Mouse (Mus musculus) midbrain, embryonic 16.5 days (tissue): Measurements from ENCODE around the gene Hacd2. TPM values are rescaled to one million over a fixed set of nuclear protein-coding genes. Genes with fewer than 3 reads are reported as not detected.

Experiments used
- ATAC-seq: fragments of 200-750 bp; cut with Nextera tagmentation; 2 replicates; pipeline ENCODE4 v1.8.0; 2017; ENCODE audit warnings: moderate TSS enrichment
- H3K27ac ChIP-seq: fragments of 300-500 bp; sonication (generic); 2 replicates; pipeline ENCODE4 v1.5.1; 2014; ENCODE audit warnings: mild to moderate bottlenecking, low read length, mixed read lengths
- H3K27me3 ChIP-seq: fragments of 300-500 bp; sonication (generic); 2 replicates; pipeline ENCODE4 v1.6.1; 2014; ENCODE audit warnings: low read depth, low read length, mixed read lengths; ENCODE audit not compliant: control insufficient read depth, insufficient read depth
- H3K36me3 ChIP-seq: fragments of 300-500 bp; sonication (generic); 2 replicates; pipeline ENCODE4 v1.6.1; 2014; ENCODE audit warnings: mild to moderate bottlenecking, low read length, moderate library complexity, mixed read lengths; ENCODE audit not compliant: control insufficient read depth, insufficient read depth
- H3K4me1 ChIP-seq: fragments of 300-500 bp; sonication (generic); 2 replicates; pipeline ENCODE4 v1.6.1; 2014; ENCODE audit warnings: mild to moderate bottlenecking, low read length, mixed read lengths; ENCODE audit not compliant: control insufficient read depth, insufficient read depth
- H3K4me2 ChIP-seq: fragments of 300-500 bp; sonication (generic); 2 replicates; pipeline ENCODE4 v1.6.1; 2014; ENCODE audit warnings: mild to moderate bottlenecking, low read length, mixed read lengths
- H3K4me3 ChIP-seq: fragments of 300-500 bp; sonication (generic); 2 replicates; pipeline ENCODE4 v1.5.1; 2014; ENCODE audit warnings: low read depth, mild to moderate bottlenecking, low read length, moderate library complexity, mixed read lengths
- H3K9ac ChIP-seq: fragments of 300-500 bp; sonication (generic); 2 replicates; pipeline ENCODE4 v1.6.1; 2014; ENCODE audit warnings: low read depth, low read length, mixed read lengths
- H3K9me3 ChIP-seq: fragments of 300-500 bp; sonication (generic); replicated peaks from 2 replicates; pipeline ENCODE4 v1.6.1; 2014; ENCODE audit warnings: mild to moderate bottlenecking, low read length, mixed read lengths; ENCODE audit not compliant: control insufficient read depth, poor library complexity, severe bottlenecking
- WGBS: fragments of 180-500 bp; shearing (Covaris S2); extraction: QIAGEN DNeasy Blood & Tissue Kit; methylation state at CpG from one replicate; pipeline ENCODE4 v1.1.7; 2014; 5-methylcytosine and 5-hydroxymethylcytosine counted together
- polyA plus RNA-seq: library from polyadenylated mRNA; unstranded; fragments of >200 nt; fragmentation: Nextera tagmentation; extraction: Ambion mirVana; gene quantifications from 2 replicates; pipeline ENCODE4 v1.2.1, GENCODE M21; 2015

Gene Hacd2
- 40.4 and 44.0 TPM in 2 replicates for polyA plus RNA-seq

GRCm38 (mm10) chr16:35022242-35023137 lies at the start of gene Hacd2:
Hacd2 (plus strand) TSS chr16:35022428.
- H3K9me3 ChIP-seq: no peaks in the 10 kb centered on the region
- H3K4me1 ChIP-seq: peaks cover 8% of the 10 kb centered on the region; the same call in 1 of the 2 replicates
- H3K4me2 ChIP-seq: peak within 1 kb of the TSS; percentile 74
- peak within 1 kb of the TSS; percentile 93 for H3K4me3 ChIP-seq
- H3K27ac ChIP-seq: peak within 1 kb of the TSS; percentile 86
- H3K27me3 ChIP-seq: peaks cover 16% of the 10 kb centered on the region
- peak within 1 kb of the TSS; percentile 93 for H3K9ac ChIP-seq
- peak; percentile 98 for ATAC-seq
- WGBS: under 1% methylated on average over 71 of the region's 97 CpGs
- 0 out of 2 replicates have a peak, but pooled peaks cover 2% of the 10 kb centered on the region for H3K36me3 ChIP-seq

GRCm38 (mm10) chr16:34972471-34972870 lies 49.8 kb upstream of the Hacd2 start:
- no peaks in the 10 kb centered on the region for H3K36me3 ChIP-seq
- no peaks in the 10 kb centered on the region for H3K27me3 ChIP-seq
- no peak overlapping the region for H3K27ac ChIP-seq
- no peak overlapping the region for H3K9ac ChIP-seq
- H3K4me1 ChIP-seq: no peaks in the 10 kb centered on the region
- H3K9me3 ChIP-seq: no peaks in the 10 kb centered on the region
- H3K4me3 ChIP-seq: no peak overlapping the region
- no peak for ATAC-seq
- H3K4me2 ChIP-seq: no peak overlapping the region
- WGBS: 90% methylated on average over 12 of the region's 12 CpGs

- Histone ChIP-seq H3K4me1 (no peaks in the 10 kb centered on the region), H3K9me3 (no peaks in the 10 kb centered on the region), H3K27me3 (no peaks in the 10 kb centered on the region), H3K4me3 (no peak overlapping the region), H3K36me3 (no peaks in the 10 kb centered on the region), H3K9ac (no peak overlapping the region), H3K4me2 (no peak overlapping the region), H3K27ac (no peak overlapping the region)
- 69% methylated on average over 2 of the region's 2 CpGs for WGBS
- no peak for ATAC-seq
Measured at GRCm38 (mm10) chr16:34975544-34975943, 46.7 kb upstream of the Hacd2 start.

GRCm38 (mm10) chr16:34976630-34977029 lies 45.6 kb upstream of the Hacd2 start:
- H3K9me3 ChIP-seq: no peaks in the 10 kb centered on the region
- no peak for ATAC-seq
- no peak overlapping the region for H3K9ac ChIP-seq
- WGBS: 80% methylated on average over 13 of the region's 13 CpGs
- no peak overlapping the region for H3K27ac ChIP-seq
- no peak overlapping the region for H3K4me2 ChIP-seq
- H3K27me3 ChIP-seq: no peaks in the 10 kb centered on the region
- H3K4me3 ChIP-seq: no peak overlapping the region
- H3K36me3 ChIP-seq: no peaks in the 10 kb centered on the region
- no peaks in the 10 kb centered on the region for H3K4me1 ChIP-seq

GRCm38 (mm10) chr16:34978018-34978417 lies 44.2 kb upstream of the Hacd2 start:
- 94% methylated on average over 7 of the region's 7 CpGs for WGBS
- Histone ChIP-seq H3K4me2 (no peak overlapping the region), H3K4me1 (no peaks in the 10 kb centered on the region), H3K4me3 (no peak overlapping the region), H3K27ac (no peak overlapping the region), H3K36me3 (no peaks in the 10 kb centered on the region), H3K27me3 (no peaks in the 10 kb centered on the region), H3K9me3 (no peaks in the 10 kb centered on the region), H3K9ac (no peak overlapping the region)
- no peak for ATAC-seq

- Histone ChIP-seq H3K9me3 (no peaks in the 10 kb centered on the region), H3K4me3 (no peak overlapping the region), H3K4me1 (no peaks in the 10 kb centered on the region), H3K27me3 (no peaks in the 10 kb centered on the region), H3K4me2 (no peak overlapping the region), H3K36me3 (no peaks in the 10 kb centered on the region), H3K27ac (no peak overlapping the region), H3K9ac (no peak overlapping the region)
- 72% methylated on average over 7 of the region's 7 CpGs for WGBS
- ATAC-seq: 0 out of 2 replicates have a peak, but pooled peaks have one; percentile 22
Measured at GRCm38 (mm10) chr16:34981009-34981408, 41.2 kb upstream of the Hacd2 start.

GRCm38 (mm10) chr16:34984203-34985030 lies 37.8 kb upstream of the Hacd2 start:
- H3K4me1 ChIP-seq: no peaks in the 10 kb centered on the region
- no peak overlapping the region for H3K27ac ChIP-seq
- no peaks in the 10 kb centered on the region for H3K36me3 ChIP-seq
- H3K9ac ChIP-seq: no peak overlapping the region
- 0 out of 2 replicates have a peak, but pooled peaks have one; percentile 38 for ATAC-seq
- no peak overlapping the region for H3K4me3 ChIP-seq
- 57% methylated on average over 11 of the region's 11 CpGs for WGBS
- H3K4me2 ChIP-seq: no peak overlapping the region
- no peaks in the 10 kb centered on the region for H3K9me3 ChIP-seq
- no peaks in the 10 kb centered on the region for H3K27me3 ChIP-seq

- Histone ChIP-seq H3K27ac (no peak overlapping the region), H3K4me2 (no peak overlapping the region), H3K9me3 (no peaks in the 10 kb centered on the region), H3K27me3 (no peaks in the 10 kb centered on the region), H3K9ac (no peak overlapping the region), H3K4me1 (no peaks in the 10 kb centered on the region), H3K4me3 (no peak overlapping the region), H3K36me3 (no peaks in the 10 kb centered on the region)
- WGBS: 88% methylated on average over 2 of the region's 2 CpGs
- ATAC-seq: no peak
Measured at GRCm38 (mm10) chr16:34985031-34985346, 37.2 kb upstream of the Hacd2 start.
